Mouse (Mus musculus) liver, embryonic 15.5 days (tissue): ENCODE data around the gene Col6a4. TPM values are rescaled to one million over a fixed set of nuclear protein-coding genes. Genes with fewer than 3 reads are reported as not detected.

Experiments used
- ATAC-seq: fragments of 200-750 bp; cut with Nextera tagmentation; 2 replicates; pipeline ENCODE4 v1.8.0; 2017; ENCODE audit warnings: moderate number of reproducible peaks, mild to moderate bottlenecking, moderate library complexity; ENCODE audit not compliant: insufficient read depth
- H3K27ac ChIP-seq: fragments of 300-500 bp; sonication (generic); replicated peaks from 2 replicates; pipeline ENCODE4 v1.5.1; 2015; ENCODE audit warnings: mild to moderate bottlenecking, inconsistent platforms
- H3K27me3 ChIP-seq: fragments of 300-500 bp; sonication (generic); 2 replicates; pipeline ENCODE4 v1.6.1; 2015; ENCODE audit warnings: mild to moderate bottlenecking, inconsistent platforms
- H3K36me3 ChIP-seq: fragments of 300-500 bp; sonication (generic); replicated peaks from 2 replicates; pipeline ENCODE4 v1.6.1; 2015; ENCODE audit warnings: moderate library complexity, mild to moderate bottlenecking, inconsistent platforms
- H3K4me1 ChIP-seq: fragments of 300-500 bp; sonication (generic); replicated peaks from 2 replicates; pipeline ENCODE4 v1.6.1; 2015; ENCODE audit warnings: inconsistent platforms
- H3K4me2 ChIP-seq: fragments of 300-500 bp; sonication (generic); 2 replicates; pipeline ENCODE4 v1.6.1; 2015; ENCODE audit warnings: moderate library complexity, mild to moderate bottlenecking, inconsistent platforms
- H3K4me3 ChIP-seq: fragments of 300-500 bp; sonication (generic); replicated peaks from 2 replicates; pipeline ENCODE4 v1.5.1; 2015; ENCODE audit warnings: mild to moderate bottlenecking, inconsistent platforms
- H3K9ac ChIP-seq: fragments of 300-500 bp; sonication (generic); 2 replicates; pipeline ENCODE4 v1.6.1; 2015; ENCODE audit warnings: moderate library complexity, mild to moderate bottlenecking, inconsistent platforms
- H3K9me3 ChIP-seq: fragments of 300-500 bp; sonication (generic); replicated peaks from 2 replicates; pipeline ENCODE4 v1.6.1; 2016; ENCODE audit warnings: inconsistent platforms
- WGBS: fragments of 180-500 bp; shearing (Covaris S2); methylation state at CpG from one replicate; pipeline ENCODE4 v1.1.7; 2015; ENCODE audit warnings: mixed read lengths; ENCODE audit not compliant: insufficient replicate concordance; 5-methylcytosine and 5-hydroxymethylcytosine counted together
- polyA plus RNA-seq: library from polyadenylated mRNA; unstranded; fragments of >200 nt; fragmentation: Nextera tagmentation; extraction: Ambion mirVana; gene quantifications from 2 replicates; pipeline ENCODE4 v1.2.1, GENCODE M21; 2015

Gene Col6a4
- polyA plus RNA-seq, 1 experiment from 2014 or later = not detected

GRCm38 (mm10) chr9:106071651-106072050 is 24.9 kb downstream of the Col6a4 start:
- no peaks in the 10 kb centered on the region for H3K9me3 ChIP-seq
- WGBS = 50% methylated on average over 6 of the region's 6 CpGs
- H3K4me1 ChIP-seq = no peaks in the 10 kb centered on the region
- H3K4me2 ChIP-seq = no peak overlapping the region
- no peaks in the 10 kb centered on the region for H3K36me3 ChIP-seq
- no peak for ATAC-seq
- H3K9ac ChIP-seq = no peak overlapping the region
- H3K27ac ChIP-seq = no peak overlapping the region
- H3K4me3 ChIP-seq = no peak overlapping the region
- H3K27me3 ChIP-seq = no peaks in the 10 kb centered on the region

GRCm38 (mm10) chr9:106053446-106053845 is 43.1 kb downstream of the Col6a4 start:
- H3K9ac ChIP-seq = no peak overlapping the region
- H3K36me3 ChIP-seq = no peaks in the 10 kb centered on the region
- WGBS = 64% methylated on average over 4 of the region's 4 CpGs
- ATAC-seq = no peak
- no peak overlapping the region for H3K27ac ChIP-seq
- H3K9me3 ChIP-seq = no peaks in the 10 kb centered on the region
- H3K4me3 ChIP-seq = no peak overlapping the region
- H3K4me2 ChIP-seq = no peak overlapping the region
- no peaks in the 10 kb centered on the region for H3K4me1 ChIP-seq
- no peaks in the 10 kb centered on the region for H3K27me3 ChIP-seq

GRCm38 (mm10) chr9:106043921-106044503 is 52.6 kb downstream of the Col6a4 start:
- Histone ChIP-seq H3K9ac (no peak overlapping the region), H3K4me1 (no peaks in the 10 kb centered on the region), H3K4me3 (no peak overlapping the region), H3K36me3 (no peaks in the 10 kb centered on the region), H3K4me2 (no peak overlapping the region), H3K9me3 (no peaks in the 10 kb centered on the region), H3K27me3 (no peaks in the 10 kb centered on the region), H3K27ac (no peak overlapping the region)
- ATAC-seq = no peak
- WGBS = 74% methylated on average over 9 of the region's 9 CpGs

GRCm38 (mm10) chr9:106039915-106040659 is 56.5 kb downstream of the Col6a4 start:
- WGBS = 54% methylated on average over 8 of the region's 8 CpGs

GRCm38 (mm10) chr9:106039276-106039675 is 57.3 kb downstream of the Col6a4 start:
- H3K36me3 ChIP-seq = no peaks in the 10 kb centered on the region
- 43% methylated on average over 1 of the region's 1 CpGs for WGBS

More at GRCm38 (mm10) chr9:106039915-106040659, 56.5 kb downstream of the Col6a4 start:
- no peak overlapping the region for H3K4me2 ChIP-seq
- H3K9ac ChIP-seq = no peak overlapping the region
- no peaks in the 10 kb centered on the region for H3K4me1 ChIP-seq
- H3K4me3 ChIP-seq = no peak overlapping the region
- no peak overlapping the region for H3K27ac ChIP-seq
- H3K27me3 ChIP-seq = no peaks in the 10 kb centered on the region
- no peaks in the 10 kb centered on the region for H3K9me3 ChIP-seq
- H3K36me3 ChIP-seq = no peaks in the 10 kb centered on the region
- no peak for ATAC-seq

GRCm38 (mm10) chr9:106038865-106039264 is 57.7 kb downstream of the Col6a4 start:
- WGBS = 6% methylated on average over 4 of the region's 4 CpGs
- no peak for ATAC-seq
- H3K4me3 ChIP-seq = no peak overlapping the region
- no peak overlapping the region for H3K27ac ChIP-seq
- no peaks in the 10 kb centered on the region for H3K36me3 ChIP-seq
- H3K9ac ChIP-seq = no peak overlapping the region
- no peak overlapping the region for H3K4me2 ChIP-seq
- H3K4me1 ChIP-seq = no peaks in the 10 kb centered on the region
- no peaks in the 10 kb centered on the region for H3K9me3 ChIP-seq
- H3K27me3 ChIP-seq = no peaks in the 10 kb centered on the region

More at GRCm38 (mm10) chr9:106039276-106039675, 57.3 kb downstream of the Col6a4 start:
- Histone ChIP-seq H3K9me3 (no peaks in the 10 kb centered on the region), H3K27me3 (no peaks in the 10 kb centered on the region), H3K9ac (no peak overlapping the region), H3K27ac (no peak overlapping the region), H3K4me1 (no peaks in the 10 kb centered on the region), H3K4me3 (no peak overlapping the region), H3K4me2 (no peak overlapping the region)
- no peak for ATAC-seq

- no peaks in the 10 kb centered on the region for H3K4me1 ChIP-seq
- H3K4me3 ChIP-seq = no peak overlapping the region
- H3K27ac ChIP-seq = no peak overlapping the region
- no peak for ATAC-seq
- no peaks in the 10 kb centered on the region for H3K27me3 ChIP-seq
- no peaks in the 10 kb centered on the region for H3K9me3 ChIP-seq
- H3K36me3 ChIP-seq = no peaks in the 10 kb centered on the region
- no peak overlapping the region for H3K9ac ChIP-seq
- WGBS = 58% methylated on average over 3 of the region's 3 CpGs
- H3K4me2 ChIP-seq = no peak overlapping the region
Measured at GRCm38 (mm10) chr9:106015666-106016065, 80.9 kb downstream of the Col6a4 start.

GRCm38 (mm10) chr9:106013139-106013538 is 83.4 kb downstream of the Col6a4 start:
- Histone ChIP-seq H3K9ac (no peak overlapping the region), H3K9me3 (no peaks in the 10 kb centered on the region), H3K27me3 (no peaks in the 10 kb centered on the region; the same call in 1 of the 2 replicates), H3K36me3 (no peaks in the 10 kb centered on the region), H3K4me2 (no peak overlapping the region), H3K4me3 (no peak overlapping the region), H3K4me1 (no peaks in the 10 kb centered on the region), H3K27ac (no peak overlapping the region)
- WGBS = 70% methylated on average over 11 of the region's 11 CpGs
- no peak for ATAC-seq

- 45% methylated on average over 11 of the region's 11 CpGs for WGBS
- Histone ChIP-seq H3K4me2 (no peak overlapping the region), H3K27ac (no peak overlapping the region), H3K4me1 (no peaks in the 10 kb centered on the region), H3K36me3 (no peaks in the 10 kb centered on the region), H3K9me3 (no peaks in the 10 kb centered on the region), H3K4me3 (no peak overlapping the region), H3K9ac (no peak overlapping the region), H3K27me3 (no peaks in the 10 kb centered on the region)
- no peak for ATAC-seq
Measured at GRCm38 (mm10) chr9:105997955-105998354, 98.6 kb downstream of the Col6a4 start.

- Histone ChIP-seq H3K4me2 (no peak overlapping the region), H3K9me3 (no peaks in the 10 kb centered on the region), H3K27ac (no peak overlapping the region), H3K9ac (no peak overlapping the region), H3K4me3 (no peak overlapping the region), H3K36me3 (no peaks in the 10 kb centered on the region), H3K27me3 (no peaks in the 10 kb centered on the region), H3K4me1 (no peaks in the 10 kb centered on the region)
- WGBS = 62% methylated on average over 6 of the region's 6 CpGs
- no peak for ATAC-seq
Measured at GRCm38 (mm10) chr9:105992425-105992824, 104.2 kb downstream of the Col6a4 start.

GRCm38 (mm10) chr9:105990099-105990498 is 106.5 kb downstream of the Col6a4 start:
- Histone ChIP-seq H3K4me1 (no peaks in the 10 kb centered on the region), H3K9ac (no peak overlapping the region), H3K9me3 (no peaks in the 10 kb centered on the region), H3K4me2 (no peak overlapping the region), H3K4me3 (no peak overlapping the region), H3K27ac (no peak overlapping the region), H3K36me3 (no peaks in the 10 kb centered on the region), H3K27me3 (no peaks in the 10 kb centered on the region)
- no peak for ATAC-seq
- WGBS = 56% methylated on average over 6 of the region's 6 CpGs
